Mouse (Mus musculus): ENCODE measurements around the gene Fam227a.

Fam227a gene

GRCm38 (mm10) chr15:79616729-79617128 is 42.0 kb downstream of the Fam227a start:
- no peak for DNase-seq (ENCODE audit: low spot score)

- DNase-seq (ENCODE audit: low spot score): no peak
Observed at GRCm38 (mm10) chr15:79615501-79615900, 43.3 kb downstream of the Fam227a start.

- DNase-seq (ENCODE audit: low spot score): no peak
Observed at GRCm38 (mm10) chr15:79609226-79609625, 49.5 kb downstream of the Fam227a start.

- DNase-seq (ENCODE audit: low spot score): no peak
Observed at GRCm38 (mm10) chr15:79608214-79608613, 50.5 kb downstream of the Fam227a start.

- no peak for DNase-seq (ENCODE audit: low spot score)
Observed at GRCm38 (mm10) chr15:79607757-79608156, 51.0 kb downstream of the Fam227a start.

- DNase-seq (ENCODE audit: low spot score): no peak
Observed at GRCm38 (mm10) chr15:79606161-79606560, 52.6 kb downstream of the Fam227a start.

- peak; percentile 45 for DNase-seq (ENCODE audit: low spot score)
Observed at GRCm38 (mm10) chr15:79604990-79605665, 53.6 kb downstream of the Fam227a start, which contains the start of gene Dmc1. Gene Dmc1 (minus strand): TSS chr15:79605109.

GRCm38 (mm10) chr15:79600176-79600575 is 58.6 kb downstream of the Fam227a start:
- DNase-seq (ENCODE audit: low spot score): no peak

- DNase-seq (ENCODE audit: low spot score): no peak
Observed at GRCm38 (mm10) chr15:79598715-79599114, 60.0 kb downstream of the Fam227a start.

- DNase-seq (ENCODE audit: low spot score): no peak
Observed at GRCm38 (mm10) chr15:79581581-79581980, 77.2 kb downstream of the Fam227a start.

GRCm38 (mm10) chr15:79577671-79578426 is 80.9 kb downstream of the Fam227a start:
- DNase-seq (ENCODE audit: low spot score): no peak

- no peak for DNase-seq (ENCODE audit: low spot score)
Observed at GRCm38 (mm10) chr15:79576947-79577346, 81.8 kb downstream of the Fam227a start.

- no peak for DNase-seq (ENCODE audit: low spot score)
Observed at GRCm38 (mm10) chr15:79575543-79576222, 83.1 kb downstream of the Fam227a start.

- no peak for DNase-seq (ENCODE audit: low spot score)
Observed at GRCm38 (mm10) chr15:79562417-79562816, 96.3 kb downstream of the Fam227a start.

GRCm38 (mm10) chr15:79559649-79560048 is 99.1 kb downstream of the Fam227a start:
- DNase-seq (ENCODE audit: low spot score): no peak

Measured in yolk sac, embryonic 10.5 days (tissue).